Mouse (Mus musculus): ENCODE data around the gene Adk.

DNA sequence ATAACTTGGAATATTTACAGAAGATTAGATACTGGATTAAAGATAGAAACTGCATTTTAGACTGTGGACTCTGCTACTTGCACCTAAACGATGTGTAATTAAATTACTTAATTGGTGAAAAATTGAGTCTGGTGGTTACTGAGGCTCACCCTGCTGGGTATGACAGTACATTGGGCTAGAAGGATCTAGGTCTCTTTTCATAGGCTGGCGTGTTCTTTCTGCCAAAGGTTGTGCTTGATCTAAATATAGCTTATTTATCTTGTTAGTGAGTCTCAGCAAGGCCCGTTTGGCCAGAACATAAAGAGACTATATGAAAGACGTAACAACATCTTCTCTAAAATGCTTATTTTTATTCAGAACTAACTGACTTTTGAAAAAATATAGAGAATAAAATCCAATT is 65.7 kb downstream of the Adk start:
- TF ChIP-seq POLR2A (IDR thresholded peaks at IDR 0.05; ENCODE audit: borderline replicate concordance, control insufficient read depth, low read depth, low read length) (no peak), CTCF (IDR thresholded peaks at IDR 0.05; ENCODE audit: control insufficient read depth, insufficient read depth, low read length) (no peak)
